Mouse (Mus musculus) neural tube, embryonic 15.5 days (tissue): ENCODE results near the gene Cenpm. TPM values are rescaled to one million over a fixed set of nuclear protein-coding genes. Genes with fewer than 3 reads are reported as not detected.

Experiments
- ATAC-seq: fragments of 200-750 bp; cut with Nextera tagmentation; 2 replicates; pipeline ENCODE4 v1.8.0; 2017; ENCODE audit warnings: mild to moderate bottlenecking, moderate TSS enrichment, moderate library complexity; ENCODE audit not compliant: low FRiP score
- H3K27ac ChIP-seq: fragments of 300-500 bp; sonication (generic); replicated peaks from 2 replicates; pipeline ENCODE4 v1.5.1; 2015; ENCODE audit warnings: mild to moderate bottlenecking, inconsistent platforms
- H3K27me3 ChIP-seq: fragments of 300-500 bp; sonication (generic); replicated peaks from 2 replicates; pipeline ENCODE4 v1.6.1; 2015; ENCODE audit warnings: inconsistent platforms
- H3K36me3 ChIP-seq: fragments of 300-500 bp; sonication (generic); 2 replicates; pipeline ENCODE4 v1.6.1; 2015; ENCODE audit warnings: inconsistent platforms
- H3K4me1 ChIP-seq: fragments of 300-500 bp; sonication (generic); 2 replicates; pipeline ENCODE4 v1.6.1; 2015; ENCODE audit warnings: inconsistent platforms
- H3K4me2 ChIP-seq: fragments of 300-500 bp; sonication (generic); 2 replicates; pipeline ENCODE4 v1.6.1; 2015; ENCODE audit warnings: inconsistent platforms, mild to moderate bottlenecking, moderate library complexity
- H3K4me3 ChIP-seq: fragments of 300-500 bp; sonication (generic); replicated peaks from 2 replicates; pipeline ENCODE4 v1.5.1; 2015; ENCODE audit warnings: mild to moderate bottlenecking, inconsistent platforms
- H3K9ac ChIP-seq: fragments of 300-500 bp; sonication (generic); replicated peaks from 2 replicates; pipeline ENCODE4 v1.6.1; 2015; ENCODE audit warnings: mild to moderate bottlenecking, inconsistent platforms
- H3K9me3 ChIP-seq: fragments of 300-500 bp; sonication (generic); replicated peaks from 2 replicates; pipeline ENCODE4 v1.6.1; 2016; ENCODE audit warnings: inconsistent platforms
- WGBS: fragments of 180-500 bp; shearing (Covaris S2); methylation state at CpG from one replicate; pipeline ENCODE4 v1.1.7; 2015; ENCODE audit warnings: mixed read lengths; 5-methylcytosine and 5-hydroxymethylcytosine counted together
- polyA plus RNA-seq: library from polyadenylated mRNA; unstranded; fragments of >200 nt; fragmentation: Nextera tagmentation; extraction: Ambion mirVana; gene quantifications from 2 replicates; pipeline ENCODE4 v1.2.1, GENCODE M21; 2015

Cenpm gene
- polyA plus RNA-seq: 17.8 and 23.4 TPM in 2 replicates

DNA sequence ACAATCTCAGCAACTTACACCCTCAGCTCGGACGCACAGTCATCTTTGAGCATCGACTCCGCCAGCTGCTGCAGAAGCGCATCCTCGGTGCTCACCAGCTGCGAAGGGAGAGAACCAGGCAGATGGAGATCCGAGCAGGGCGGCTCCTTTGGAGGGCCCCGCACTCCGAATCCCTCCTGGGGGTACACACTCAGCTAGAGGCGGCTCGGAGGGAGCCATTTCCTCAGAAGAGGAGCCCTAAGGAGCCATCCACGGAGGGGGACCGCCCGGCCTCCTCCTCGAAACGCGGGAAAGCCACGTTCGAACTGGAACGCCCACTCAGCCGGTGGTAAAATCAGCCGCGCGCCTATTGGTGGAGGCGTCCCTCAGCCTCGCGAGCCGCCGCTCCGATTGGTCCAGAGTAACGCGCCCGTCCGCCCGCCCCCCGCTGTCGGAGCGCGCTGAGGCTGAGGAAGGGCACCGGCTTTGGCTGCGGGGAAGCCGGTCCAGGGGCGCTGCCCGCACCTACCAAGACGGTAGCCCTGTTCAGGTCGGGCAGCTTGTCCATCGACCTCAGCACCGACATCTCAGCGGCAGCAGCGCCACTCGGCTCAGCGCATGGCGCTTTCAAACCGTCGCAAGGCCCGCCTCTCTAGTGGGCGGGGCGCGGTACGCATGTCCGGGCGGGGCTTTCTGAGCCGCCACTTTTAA is at the start of gene Cenpm:
Gene Cenpm (minus strand): TSS at position 634 of the 690 bp plus-strand sequence.
- Histone ChIP-seq H3K27me3 (no peaks in the 10 kb centered on the region), H3K9ac (peak within 1 kb of the TSS; percentile 57), H3K27ac (peak within 1 kb of the TSS; percentile 80), H3K4me1 (peaks cover 12% of the 10 kb centered on the region), H3K4me2 (peak within 1 kb of the TSS; percentile 76), H3K9me3 (no peaks in the 10 kb centered on the region), H3K4me3 (peak within 1 kb of the TSS; percentile 88), H3K36me3 (no peaks in the 10 kb centered on the region)
- WGBS: 0% methylated on average over 63 of the region's 65 CpGs
- ATAC-seq: peak; percentile 98

DNA sequence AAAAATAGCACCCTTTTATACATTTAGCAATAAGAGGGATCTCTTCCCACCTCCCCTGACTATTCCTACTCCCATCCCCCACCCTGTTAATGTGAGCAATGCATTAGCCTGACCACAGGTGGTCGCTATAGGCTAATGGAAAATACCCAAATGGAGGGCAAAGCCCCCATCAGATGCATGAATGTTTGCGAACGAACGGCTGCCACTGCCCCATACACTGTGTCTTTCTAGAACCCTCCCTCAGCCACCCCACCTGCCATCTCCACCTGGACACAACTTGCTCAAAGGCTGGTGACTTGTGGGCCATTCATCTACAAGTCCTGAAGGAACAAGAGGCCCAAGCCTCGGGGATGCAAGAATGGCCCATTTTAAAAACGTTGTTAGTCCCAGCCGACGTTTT is 49.5 kb upstream of the Cenpm start:
- H3K9me3 ChIP-seq: no peaks in the 10 kb centered on the region
- peaks cover 22% of the 10 kb centered on the region for H3K4me1 ChIP-seq
- peaks cover 25% of the 10 kb centered on the region for H3K36me3 ChIP-seq
- 36% methylated on average over 8 of the region's 8 CpGs for WGBS
- no peak overlapping the region for H3K4me2 ChIP-seq
- H3K9ac ChIP-seq: no peak overlapping the region
- H3K27me3 ChIP-seq: no peaks in the 10 kb centered on the region
- peak overlapping the region; percentile 79; the same call in 1 of the 2 replicates for H3K27ac ChIP-seq
- H3K4me3 ChIP-seq: no peak overlapping the region
- peak; percentile 36; the same call in 1 of the 2 replicates for ATAC-seq

DNA sequence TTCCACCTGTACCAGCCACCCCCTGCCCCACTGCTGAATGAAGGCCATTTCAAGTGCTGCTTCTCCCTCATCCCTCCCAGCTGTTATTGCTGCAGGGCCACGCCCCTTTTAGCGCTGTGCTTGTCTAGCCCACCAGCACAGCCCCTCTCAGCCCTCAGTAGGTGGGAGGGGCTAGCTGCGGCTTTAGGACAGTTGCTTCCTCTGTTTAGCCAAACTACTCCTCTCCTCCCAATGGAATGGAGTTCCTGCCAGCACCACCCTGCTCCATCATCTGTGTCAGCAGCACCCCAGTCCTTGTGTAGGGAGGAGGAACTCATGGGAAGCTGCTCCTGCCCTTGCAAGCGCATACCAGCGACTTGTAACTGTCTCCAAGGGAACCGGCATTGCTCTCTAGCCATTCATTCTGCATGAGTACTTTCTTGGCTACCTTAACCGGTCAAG is 48.7 kb upstream of the Cenpm start:
- H3K27me3 ChIP-seq: no peaks in the 10 kb centered on the region
- H3K4me3 ChIP-seq: no peak overlapping the region
- H3K27ac ChIP-seq: peak overlapping the region; percentile 79
- ATAC-seq: peak; percentile 83
- WGBS: 2% methylated on average over 7 of the region's 7 CpGs
- H3K9ac ChIP-seq: no peak overlapping the region
- no peaks in the 10 kb centered on the region for H3K9me3 ChIP-seq
- H3K36me3 ChIP-seq: peaks cover 33% of the 10 kb centered on the region
- peaks cover 22% of the 10 kb centered on the region for H3K4me1 ChIP-seq
- H3K4me2 ChIP-seq: peak overlapping the region; percentile 35

DNA sequence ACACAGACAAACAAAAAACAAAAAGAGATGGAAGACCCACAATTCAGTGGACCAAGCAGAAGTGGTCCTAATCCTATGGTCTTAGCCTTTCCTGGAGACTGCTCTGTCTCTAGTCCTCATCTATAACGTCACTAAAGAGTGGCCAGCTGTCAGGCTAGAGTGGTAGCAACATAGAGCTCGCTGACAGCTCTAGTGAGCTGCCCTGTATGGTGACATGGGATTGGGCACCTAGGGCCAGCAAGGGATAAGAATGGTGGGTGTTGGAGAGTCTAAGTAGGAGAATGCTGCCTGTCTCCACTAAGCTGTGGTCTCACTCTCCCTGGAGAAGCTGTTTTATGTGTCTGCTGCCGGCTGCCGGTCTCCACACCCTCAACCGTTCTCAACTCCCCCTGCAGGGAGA is 48.3 kb upstream of the Cenpm start:
- no peak overlapping the region for H3K9ac ChIP-seq
- H3K4me2 ChIP-seq: peak overlapping the region; percentile 35
- no peak for ATAC-seq
- H3K4me1 ChIP-seq: peaks cover 22% of the 10 kb centered on the region
- H3K27ac ChIP-seq: peak overlapping the region; percentile 79
- peaks cover 37% of the 10 kb centered on the region for H3K36me3 ChIP-seq
- no peaks in the 10 kb centered on the region for H3K9me3 ChIP-seq
- no peak overlapping the region for H3K4me3 ChIP-seq
- 9% methylated on average over 5 of the region's 5 CpGs for WGBS
- H3K27me3 ChIP-seq: no peaks in the 10 kb centered on the region

DNA sequence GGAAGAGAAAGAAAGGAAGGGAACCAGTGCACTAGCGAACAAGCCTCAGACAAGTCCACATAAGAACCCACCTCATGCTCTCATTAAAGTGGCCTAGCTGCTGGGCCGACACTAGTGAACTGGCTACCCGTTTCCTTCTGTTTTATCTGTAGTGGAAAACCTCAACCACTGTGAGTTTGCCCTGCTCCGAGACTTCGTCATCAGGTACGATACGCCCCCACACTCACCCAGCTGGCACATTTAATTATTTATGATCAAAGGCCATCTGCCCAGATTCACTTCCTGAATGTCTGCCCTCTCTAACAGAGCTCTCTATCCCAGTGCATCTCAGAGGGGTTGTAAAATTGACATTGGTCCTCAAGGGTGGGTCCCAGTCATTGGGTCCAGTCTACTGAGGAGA is 45.7 kb upstream of the Cenpm start:
- no peaks in the 10 kb centered on the region for H3K9me3 ChIP-seq
- ATAC-seq: no peak
- H3K4me2 ChIP-seq: no peak overlapping the region
- no peak overlapping the region for H3K27ac ChIP-seq
- H3K4me3 ChIP-seq: no peak overlapping the region
- 73% methylated on average over 7 of the region's 7 CpGs for WGBS
- H3K36me3 ChIP-seq: peaks cover 63% of the 10 kb centered on the region
- H3K9ac ChIP-seq: no peak overlapping the region
- H3K4me1 ChIP-seq: peaks cover 22% of the 10 kb centered on the region
- H3K27me3 ChIP-seq: no peaks in the 10 kb centered on the region

DNA sequence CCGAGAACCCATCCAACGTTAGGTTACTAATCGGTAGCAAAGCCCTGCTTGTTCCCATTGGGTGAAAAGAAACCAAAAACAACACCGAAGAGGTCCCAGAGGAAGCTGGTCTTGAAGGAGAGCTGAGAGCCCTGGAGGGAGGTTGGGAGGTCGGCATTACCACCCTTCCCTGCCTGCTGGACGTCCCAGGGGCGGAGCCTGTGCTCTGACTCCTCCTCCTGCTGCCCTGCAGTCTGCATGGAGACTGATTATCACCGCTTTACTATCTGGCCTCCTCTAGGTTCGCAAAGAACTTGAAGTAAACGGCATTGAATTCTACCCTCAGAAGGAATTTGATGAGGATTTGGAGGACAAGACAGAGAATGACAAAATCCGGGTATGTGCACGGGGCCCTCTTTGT is 41.6 kb upstream of the Cenpm start:
- H3K4me2 ChIP-seq: no peak overlapping the region
- no peaks in the 10 kb centered on the region for H3K27me3 ChIP-seq
- H3K36me3 ChIP-seq: peaks cover 94% of the 10 kb centered on the region
- no peak for ATAC-seq
- no peaks in the 10 kb centered on the region for H3K9me3 ChIP-seq
- H3K4me3 ChIP-seq: no peak overlapping the region
- no peak overlapping the region for H3K27ac ChIP-seq
- 67% methylated on average over 12 of the region's 12 CpGs for WGBS
- H3K4me1 ChIP-seq: no peaks in the 10 kb centered on the region
- H3K9ac ChIP-seq: no peak overlapping the region

DNA sequence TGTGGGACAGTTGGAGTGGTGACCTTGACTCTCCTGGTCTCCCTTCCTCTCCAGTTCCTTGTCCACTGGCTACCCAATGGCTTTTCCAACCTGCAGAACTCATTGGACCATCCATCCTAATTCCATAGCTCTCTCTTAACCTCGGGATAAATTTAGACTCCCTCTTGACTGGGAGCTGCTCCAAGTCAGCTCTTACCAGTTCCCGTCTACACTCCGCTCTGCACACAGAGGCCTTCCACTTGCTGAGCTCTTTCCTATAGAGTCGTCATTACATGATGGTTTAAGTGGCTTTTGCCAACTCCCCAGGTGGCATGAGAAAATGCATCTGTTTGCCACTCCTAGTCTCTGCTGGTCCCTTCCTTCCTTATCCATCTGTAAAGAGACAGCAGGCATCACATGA is 36.1 kb upstream of the Cenpm start:
- H3K36me3 ChIP-seq: peaks cover 70% of the 10 kb centered on the region

DNA sequence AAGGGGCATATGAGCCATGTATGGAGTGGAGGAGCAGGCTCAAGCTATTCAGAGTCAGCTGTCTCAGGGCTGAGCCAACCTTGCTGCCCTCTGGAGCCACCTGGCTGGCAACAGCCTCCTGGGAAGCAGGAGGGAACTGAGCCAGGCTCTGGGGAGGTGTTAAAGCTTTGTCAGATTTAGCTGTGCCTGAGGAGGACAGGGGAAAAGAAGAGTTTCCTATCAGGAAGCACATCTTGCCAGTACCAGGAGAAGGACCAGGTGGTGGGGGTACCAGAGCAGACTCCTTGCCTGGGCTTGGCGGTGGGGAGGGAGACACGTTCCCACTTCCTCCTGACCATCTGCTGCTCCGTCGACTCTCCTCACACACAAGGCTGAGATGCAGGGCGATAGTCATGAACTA is 33.0 kb upstream of the Cenpm start:
- H3K27ac ChIP-seq: no peak overlapping the region
- H3K9me3 ChIP-seq: no peaks in the 10 kb centered on the region
- peak overlapping the region; percentile 87 for H3K4me2 ChIP-seq
- H3K4me1 ChIP-seq: peaks cover 37% of the 10 kb centered on the region
- WGBS: 62% methylated on average over 5 of the region's 5 CpGs
- peak overlapping the region; percentile 63 for H3K4me3 ChIP-seq
- 0 out of 2 replicates have a peak, but pooled peaks cover 2% of the 10 kb centered on the region for H3K27me3 ChIP-seq
- H3K36me3 ChIP-seq: peaks cover 40% of the 10 kb centered on the region
- ATAC-seq: no peak
- H3K9ac ChIP-seq: no peak overlapping the region

More for the DNA sequence above, 36.1 kb upstream of the Cenpm start:
- Histone ChIP-seq H3K4me3 (no peak overlapping the region), H3K4me2 (no peak overlapping the region), H3K27ac (no peak overlapping the region), H3K4me1 (peaks cover 26% of the 10 kb centered on the region), H3K27me3 (no peaks in the 10 kb centered on the region), H3K9me3 (no peaks in the 10 kb centered on the region), H3K9ac (no peak overlapping the region)
- ATAC-seq: no peak
- WGBS: 75% methylated on average over 4 of the region's 4 CpGs

DNA sequence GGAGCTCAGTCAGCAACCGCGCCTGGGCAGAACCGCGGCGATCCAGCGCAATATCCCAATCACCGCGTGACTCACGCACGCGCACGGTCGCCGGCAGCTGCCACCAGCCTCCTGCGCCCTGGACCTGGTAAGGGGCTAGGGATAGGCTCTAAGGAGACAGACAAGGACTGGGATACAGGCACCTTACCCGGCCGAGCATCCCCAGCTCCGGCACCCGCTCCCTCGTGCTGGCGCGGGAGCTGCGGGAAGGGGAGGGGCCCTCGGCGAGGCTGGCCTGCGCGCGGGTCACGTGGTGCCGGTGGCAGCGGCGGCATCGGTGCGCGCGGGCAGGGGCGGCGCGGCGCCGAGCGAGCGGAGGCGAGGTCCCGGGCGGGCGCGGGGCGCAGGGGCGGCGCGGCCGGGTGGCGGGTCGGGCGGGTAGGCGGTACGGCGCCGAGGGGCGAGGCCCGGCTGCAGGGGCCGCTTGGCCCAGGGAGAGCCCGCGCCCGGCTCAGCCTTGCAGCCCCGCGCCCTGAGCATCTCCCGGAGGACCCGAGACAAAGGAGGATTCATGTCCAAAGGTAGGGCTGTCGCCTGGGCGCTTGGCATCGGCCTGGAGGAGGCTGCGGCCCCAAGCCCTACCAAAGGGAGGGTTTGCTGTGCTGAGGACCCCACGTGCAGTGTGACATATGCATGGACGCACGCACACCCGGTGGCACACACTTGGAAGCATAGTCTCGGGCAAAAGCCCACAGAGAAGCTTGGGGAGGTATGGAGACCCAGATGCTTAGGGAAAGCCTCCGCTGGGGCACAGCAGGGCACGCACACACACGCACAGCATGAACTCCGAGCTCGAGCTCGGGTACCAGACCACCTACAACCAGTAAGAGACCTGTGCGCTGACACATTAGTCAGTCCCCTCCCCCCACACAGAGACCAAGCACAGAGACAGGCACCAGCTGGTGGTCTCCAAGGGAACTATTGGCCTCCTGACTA is 30.7 kb upstream of the Cenpm start:
- Histone ChIP-seq H3K27me3 (0 out of 2 replicates have a peak, but pooled peaks cover 7% of the 10 kb centered on the region), H3K9me3 (no peaks in the 10 kb centered on the region), H3K27ac (peak overlapping the region; percentile 96), H3K9ac (peak overlapping the region; percentile 64), H3K4me3 (peak overlapping the region; percentile 63), H3K4me2 (peak overlapping the region; percentile 87), H3K36me3 (peaks cover 20% of the 10 kb centered on the region), H3K4me1 (peaks cover 42% of the 10 kb centered on the region)
- ATAC-seq: peak; percentile 86
- under 1% methylated on average over 76 of the region's 86 CpGs for WGBS

DNA sequence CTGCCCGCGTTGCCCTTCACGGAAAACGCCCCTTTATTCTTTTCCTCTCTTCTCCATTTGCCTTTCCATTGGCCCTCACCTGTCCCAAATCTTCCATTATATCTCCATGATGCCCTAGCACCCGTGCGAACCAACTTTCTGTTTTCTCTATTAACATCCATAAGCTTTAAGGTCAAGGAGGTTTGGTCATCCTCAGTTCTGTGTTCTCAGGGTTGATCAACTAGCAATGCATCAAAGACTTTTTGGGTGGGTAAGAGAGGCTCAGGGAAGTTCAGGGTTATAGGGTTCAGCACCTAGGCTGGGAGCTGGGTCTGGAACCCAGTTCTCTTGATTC is 30.0 kb upstream of the Cenpm start, which contains the start of gene Sept3:
Gene Sept3 (plus strand): TSS at position 301 of the 334 bp plus-strand sequence.
- Histone ChIP-seq H3K27me3 (0 out of 2 replicates have a peak, but pooled peaks cover 7% of the 10 kb centered on the region), H3K4me2 (peak within 1 kb of the TSS; percentile 87), H3K27ac (peak within 1 kb of the TSS; percentile 96), H3K4me3 (peak within 1 kb of the TSS; percentile 63), H3K9me3 (no peaks in the 10 kb centered on the region), H3K4me1 (peaks cover 42% of the 10 kb centered on the region), H3K9ac (peak within 1 kb of the TSS; percentile 64), H3K36me3 (peaks cover 14% of the 10 kb centered on the region)
- WGBS: 24% methylated on average over 6 of the region's 6 CpGs
- no peak for ATAC-seq

DNA sequence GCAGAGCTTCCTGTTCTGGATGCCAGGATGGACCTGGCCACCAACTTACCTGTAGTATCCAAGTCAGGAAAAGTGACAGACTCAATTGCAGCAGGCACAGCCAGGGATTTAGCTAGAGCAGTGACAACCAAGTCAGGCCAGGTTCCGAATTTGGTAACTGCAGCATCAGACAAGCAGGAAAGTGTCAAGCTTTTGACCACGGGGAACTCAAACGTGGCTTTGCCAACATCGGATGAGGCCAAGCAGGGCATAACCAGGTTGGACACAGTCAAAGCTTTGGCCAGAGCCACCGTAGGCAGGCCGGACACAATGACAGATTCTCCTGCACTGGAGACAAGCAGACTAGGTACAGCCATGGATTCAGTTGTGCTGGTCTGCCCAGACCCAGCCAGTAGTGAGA is 27.7 kb upstream of the Cenpm start:
- Histone ChIP-seq H3K9ac (no peak overlapping the region), H3K27ac (no peak overlapping the region), H3K4me1 (peaks cover 47% of the 10 kb centered on the region), H3K9me3 (no peaks in the 10 kb centered on the region), H3K4me2 (no peak overlapping the region), H3K4me3 (no peak overlapping the region), H3K36me3 (no peaks in the 10 kb centered on the region), H3K27me3 (0 out of 2 replicates have a peak, but pooled peaks cover 7% of the 10 kb centered on the region)
- no peak for ATAC-seq
- 89% methylated on average over 6 of the region's 6 CpGs for WGBS
